Mouse (Mus musculus): ENCODE results near the gene Gm14444. TPM values are rescaled to one million over a fixed set of nuclear protein-coding genes. Genes with fewer than 3 reads are reported as not detected.

Gm14444 gene
- polyA plus RNA-seq (2012; rRNA removed; ENCODE audit: low replicate concordance) = not detected in 2 replicates

GRCm38 (mm10) chr2:175010022-175010421 is at the start of gene Gm14444:
Gene Gm14444 (plus strand): TSS chr2:175010241.

GRCm38 (mm10) chr2:175067681-175068261 is 57.7 kb downstream of the Gm14444 start, which contains the start of gene Gm14393:
Gene Gm14393 (minus strand): TSS chr2:175067781.

Other genes with a start within 250 kb of the Gm14444 start
- 0.07 and 0.09 TPM in 2 replicates for gene Edn3, start 249.6 kb upstream of the Gm14444 start, polyA plus RNA-seq (2012; rRNA removed; ENCODE audit: low replicate concordance)
- not detected in 2 replicates for gene Gm14393, start 57.5 kb downstream of the Gm14444 start, polyA plus RNA-seq (2012; rRNA removed; ENCODE audit: low replicate concordance)
- gene Gm14399, start 131.8 kb downstream of the Gm14444 start, polyA plus RNA-seq (2012; rRNA removed; ENCODE audit: low replicate concordance) = 0.30 and 1.6 TPM in 2 replicates
- gene Gm14443, start 165.6 kb downstream of the Gm14444 start, polyA plus RNA-seq (2012; rRNA removed; ENCODE audit: low replicate concordance) = 0.33 TPM in 1 of 2 replicates, not detected in the other
- gene Gm14391, start 196.7 kb downstream of the Gm14444 start, polyA plus RNA-seq (2012; rRNA removed; ENCODE audit: low replicate concordance) = 1.5 and 11.7 TPM in 2 replicates

Data from mammary gland, adult 2 months (tissue).